Mouse (Mus musculus): Measurements from ENCODE around the gene Tubb2b. TPM values are rescaled to one million over a fixed set of nuclear protein-coding genes. Genes with fewer than 3 reads are reported as not detected.

Gene Tubb2b
- polyA plus RNA-seq, 1 experiment from 2014 or later, result 24.8 TPM

- H3K27ac ChIP-seq, result peak overlapping the region; percentile 58
These were observed 1.4 kb upstream of the Tubb2b start for GRCm38 (mm10) chr13:34131708-34132060.

GRCm38 (mm10) chr13:34131011-34131707 lies 893 bp upstream of the Tubb2b start:
- Histone ChIP-seq H3K9me3 (replicated peaks; ENCODE audit: low read length) (no peaks in the 10 kb centered on the region), H3K4me1 (replicated peaks; ENCODE audit: insufficient read depth, low read length) (0 out of 2 replicates have a peak, but pooled peaks cover 23% of the 10 kb centered on the region), H3K36me3 (ENCODE audit: insufficient read depth, low read length) (no peaks in the 10 kb centered on the region), H3K4me2 (ENCODE audit: low read length) (peak overlapping the region; percentile 93), H3K4me3 (replicated peaks; ENCODE audit: low read depth, low read length) (peak overlapping the region; percentile 28), H3K27me3 (ENCODE audit: insufficient read depth, low read length) (no peaks in the 10 kb centered on the region; the same call in 1 of the 2 replicates), H3K9ac (ENCODE audit: low read depth, low read length) (0 out of 2 replicates have a peak overlapping the region, but pooled peaks have one; percentile 2), H3K27ac (peak overlapping the region; percentile 58)
- WGBS, result under 1% methylated on average over 24 of the region's 24 CpGs
- DNase-seq (ENCODE audit: low spot score) (peak; percentile 80), ATAC-seq (replicated peaks; ENCODE audit: low FRiP score, low read depth) (peak; percentile 22)
- TF ChIP-seq CTCF (IDR thresholded peaks at IDR 0.05; ENCODE audit: low read depth), result no peak

More at GRCm38 (mm10) chr13:34131708-34132060, 1.4 kb upstream of the Tubb2b start:
- Histone ChIP-seq H3K27me3 (ENCODE audit: insufficient read depth, low read length) (no peaks in the 10 kb centered on the region; the same call in 1 of the 2 replicates), H3K9ac (ENCODE audit: low read depth, low read length) (peak overlapping the region; percentile 2; the same call in 1 of the 2 replicates), H3K4me2 (ENCODE audit: low read length) (peak overlapping the region; percentile 93), H3K4me1 (replicated peaks; ENCODE audit: insufficient read depth, low read length) (0 out of 2 replicates have a peak, but pooled peaks cover 23% of the 10 kb centered on the region), H3K4me3 (replicated peaks; ENCODE audit: low read depth, low read length) (peak overlapping the region; percentile 28), H3K36me3 (ENCODE audit: insufficient read depth, low read length) (no peaks in the 10 kb centered on the region), H3K9me3 (replicated peaks; ENCODE audit: low read length) (no peaks in the 10 kb centered on the region)
- ATAC-seq (replicated peaks; ENCODE audit: low FRiP score, low read depth) (peak; percentile 16; the same call in 1 of the 2 replicates), DNase-seq (ENCODE audit: low spot score) (peak; percentile 61)
- no peak for TF ChIP-seq CTCF (IDR thresholded peaks at IDR 0.05; ENCODE audit: low read depth)
- WGBS, result 3% methylated on average over 10 of the region's 10 CpGs

DNA sequence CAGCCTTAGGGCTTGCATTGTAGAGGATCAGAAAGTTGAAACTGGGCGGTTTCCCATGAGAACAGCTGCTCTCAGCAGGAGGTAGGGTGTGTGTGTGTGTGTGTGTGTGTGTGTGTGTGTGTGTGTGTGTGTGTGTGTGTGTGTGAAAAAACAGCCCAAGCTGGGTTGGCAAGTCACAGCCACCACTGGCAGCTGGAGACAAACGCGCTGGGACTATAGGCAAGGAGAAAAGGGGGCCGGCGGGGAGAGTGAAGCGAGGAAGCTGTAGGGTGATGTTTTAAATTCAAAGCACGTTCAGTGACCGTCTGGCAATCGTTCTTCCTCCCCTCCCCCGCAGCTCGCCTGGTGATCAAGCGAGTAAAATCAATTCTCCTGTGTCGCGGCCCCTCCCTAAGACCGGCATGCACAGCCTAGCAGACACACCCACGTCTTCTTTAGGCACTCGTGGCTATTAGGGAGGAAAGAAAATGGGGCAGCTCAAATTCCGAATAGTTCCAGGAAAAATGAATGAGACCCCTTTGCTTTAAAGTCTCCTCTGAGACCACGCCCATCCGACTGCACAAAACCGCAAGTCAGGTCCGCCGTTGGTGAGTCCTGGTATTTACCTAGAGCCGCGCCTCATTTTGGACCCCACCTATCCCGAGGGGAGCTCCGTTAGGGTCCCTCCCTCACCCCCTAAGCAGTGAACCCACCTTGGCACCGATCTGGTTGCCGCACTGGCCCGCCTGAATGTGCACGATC lies 611 bp downstream of the Tubb2b start:
- Histone ChIP-seq H3K4me2 (ENCODE audit: low read length) (peak overlapping the region; percentile 93), H3K4me3 (replicated peaks; ENCODE audit: low read depth, low read length) (peak overlapping the region; percentile 59), H3K27me3 (ENCODE audit: insufficient read depth, low read length) (no peaks in the 10 kb centered on the region), H3K4me1 (replicated peaks; ENCODE audit: insufficient read depth, low read length) (peaks cover 28% of the 10 kb centered on the region; the same call in 1 of the 2 replicates), H3K9me3 (replicated peaks; ENCODE audit: low read length) (no peaks in the 10 kb centered on the region), H3K36me3 (ENCODE audit: insufficient read depth, low read length) (no peaks in the 10 kb centered on the region), H3K9ac (ENCODE audit: low read depth, low read length) (peak overlapping the region; percentile 64), H3K27ac (peak overlapping the region; percentile 84)
- peak; percentile 55 for ATAC-seq (replicated peaks; ENCODE audit: low FRiP score, low read depth)
- under 1% methylated on average over 28 of the region's 31 CpGs for WGBS
- no peak for TF ChIP-seq CTCF (IDR thresholded peaks at IDR 0.05; ENCODE audit: low read depth)
- DNase-seq (ENCODE audit: low spot score), result peak; percentile 75

DNA sequence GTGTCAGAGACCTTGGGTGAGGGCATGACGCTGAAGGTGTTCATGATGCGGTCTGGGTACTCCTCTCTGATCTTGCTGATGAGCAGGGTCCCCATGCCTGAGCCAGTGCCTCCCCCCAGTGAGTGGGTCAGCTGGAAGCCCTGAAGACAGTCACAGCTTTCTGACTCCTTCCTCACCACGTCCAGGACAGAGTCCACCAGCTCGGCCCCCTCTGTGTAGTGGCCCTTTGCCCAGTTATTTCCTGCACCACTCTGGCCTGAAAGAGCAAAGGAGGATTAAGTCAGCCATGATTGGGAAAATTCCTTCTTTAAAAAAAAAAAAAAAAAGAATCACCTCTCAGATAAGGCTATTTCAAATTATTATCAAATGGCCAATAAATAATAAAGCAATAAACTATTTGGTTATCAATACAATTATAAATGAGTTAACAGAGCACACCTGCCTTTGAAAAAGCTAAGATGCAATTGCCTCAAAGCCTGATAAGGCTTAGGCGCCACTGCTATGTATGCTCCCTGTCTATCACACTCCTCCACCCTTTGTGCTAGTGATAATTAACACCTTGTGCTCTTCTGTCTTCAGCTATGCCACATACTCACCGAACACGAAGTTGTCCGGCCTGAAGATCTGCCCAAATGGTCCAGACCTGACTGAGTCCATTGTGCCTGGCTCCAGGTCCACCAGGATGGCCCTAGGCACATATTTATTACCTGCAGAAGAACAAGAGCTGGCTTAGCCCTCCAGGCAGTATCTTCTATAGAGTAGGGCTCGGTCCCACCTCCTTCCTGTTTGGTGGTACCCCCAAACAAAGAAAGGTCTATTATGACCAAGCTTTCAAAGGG lies 1.8 kb downstream of the Tubb2b start:
- TF ChIP-seq CTCF (IDR thresholded peaks at IDR 0.05; ENCODE audit: low read depth), result no peak
- DNase-seq (ENCODE audit: low spot score) (no peak), ATAC-seq (replicated peaks; ENCODE audit: low FRiP score, low read depth) (no peak)
- Histone ChIP-seq H3K9me3 (replicated peaks; ENCODE audit: low read length) (no peaks in the 10 kb centered on the region), H3K4me3 (replicated peaks; ENCODE audit: low read depth, low read length) (no peak overlapping the region), H3K27ac (no peak overlapping the region), H3K4me1 (replicated peaks; ENCODE audit: insufficient read depth, low read length) (peaks cover 28% of the 10 kb centered on the region; the same call in 1 of the 2 replicates), H3K4me2 (ENCODE audit: low read length) (peak overlapping the region; percentile 93), H3K9ac (ENCODE audit: low read depth, low read length) (no peak overlapping the region), H3K36me3 (ENCODE audit: insufficient read depth, low read length) (no peaks in the 10 kb centered on the region), H3K27me3 (ENCODE audit: insufficient read depth, low read length) (no peaks in the 10 kb centered on the region)
- WGBS, result 73% methylated on average over 9 of the region's 9 CpGs

DNA sequence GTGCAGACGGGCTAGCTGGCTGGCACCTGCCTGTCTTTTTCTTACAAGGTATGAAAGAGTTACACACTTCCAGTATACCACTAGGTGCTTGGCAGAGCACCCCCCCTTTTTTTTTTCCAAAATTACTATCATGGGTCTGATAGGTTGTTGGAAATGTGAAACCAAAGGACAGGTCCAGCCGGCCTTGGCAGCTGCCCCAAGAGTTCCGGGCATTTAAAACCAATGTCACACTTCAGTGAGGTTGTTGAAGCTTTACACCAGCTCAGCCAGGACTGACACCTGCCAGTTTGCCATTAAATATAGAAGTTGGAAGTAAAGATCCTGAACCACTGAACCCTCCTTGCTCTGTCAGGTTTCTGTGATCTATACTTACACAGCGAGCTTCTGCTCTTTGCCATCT lies 4.6 kb downstream of the Tubb2b start:
- Histone ChIP-seq H3K4me1 (replicated peaks; ENCODE audit: insufficient read depth, low read length) (peaks cover 12% of the 10 kb centered on the region; the same call in 1 of the 2 replicates), H3K9me3 (replicated peaks; ENCODE audit: low read length) (no peaks in the 10 kb centered on the region), H3K27me3 (ENCODE audit: insufficient read depth, low read length) (no peaks in the 10 kb centered on the region), H3K4me3 (replicated peaks; ENCODE audit: low read depth, low read length) (no peak overlapping the region), H3K9ac (ENCODE audit: low read depth, low read length) (no peak overlapping the region), H3K27ac (no peak overlapping the region), H3K4me2 (ENCODE audit: low read length) (peak overlapping the region; percentile 27), H3K36me3 (ENCODE audit: insufficient read depth, low read length) (no peaks in the 10 kb centered on the region)
- no peak for ATAC-seq (replicated peaks; ENCODE audit: low FRiP score, low read depth)
- 39% methylated on average over 4 of the region's 4 CpGs for WGBS
- no peak for TF ChIP-seq CTCF (IDR thresholded peaks at IDR 0.05; ENCODE audit: low read depth)
- no peak for DNase-seq (ENCODE audit: low spot score)

GRCm38 (mm10) chr13:34120536-34120935 lies 9.7 kb downstream of the Tubb2b start:
- 100% methylated on average over 2 of the region's 2 CpGs for WGBS
- Histone ChIP-seq H3K27me3 (ENCODE audit: insufficient read depth, low read length) (no peaks in the 10 kb centered on the region), H3K4me3 (replicated peaks; ENCODE audit: low read depth, low read length) (no peak overlapping the region), H3K36me3 (ENCODE audit: insufficient read depth, low read length) (no peaks in the 10 kb centered on the region), H3K9me3 (replicated peaks; ENCODE audit: low read length) (no peaks in the 10 kb centered on the region), H3K4me1 (replicated peaks; ENCODE audit: insufficient read depth, low read length) (peaks cover 5% of the 10 kb centered on the region; the same call in 1 of the 2 replicates), H3K27ac (no peak overlapping the region), H3K9ac (ENCODE audit: low read depth, low read length) (no peak overlapping the region), H3K4me2 (ENCODE audit: low read length) (no peak overlapping the region)
- no peak for DNase-seq (ENCODE audit: low spot score)
- no peak for TF ChIP-seq CTCF (IDR thresholded peaks at IDR 0.05; ENCODE audit: low read depth)
- no peak for ATAC-seq (replicated peaks; ENCODE audit: low FRiP score, low read depth)

All from kidney, postnatal 0 days (tissue).